Mouse (Mus musculus): Measurements from ENCODE around the gene Katna1.
"Not testable (repeated sequence)": the region's sequence is repeated elsewhere in the genome, so short reads cannot be mapped to it uniquely, and the experiment has no call there.

Gene Katna1

GRCm38 (mm10) chr10:7725751-7726500 lies at the start of gene Katna1:
TSS of gene Katna1 (plus strand) at chr10:7726000.
- peak; percentile 98 for DNase-seq

- DNase-seq: peak; percentile 91
Measured at GRCm38 (mm10) chr10:7680731-7681301, 45.0 kb upstream of the Katna1 start, which contains the start of the genes Pcmt1 and Lats1. TSS of gene Pcmt1 (minus strand) at chr10:7681136. TSS of gene Lats1 (plus strand) at chr10:7681214.

DNA sequence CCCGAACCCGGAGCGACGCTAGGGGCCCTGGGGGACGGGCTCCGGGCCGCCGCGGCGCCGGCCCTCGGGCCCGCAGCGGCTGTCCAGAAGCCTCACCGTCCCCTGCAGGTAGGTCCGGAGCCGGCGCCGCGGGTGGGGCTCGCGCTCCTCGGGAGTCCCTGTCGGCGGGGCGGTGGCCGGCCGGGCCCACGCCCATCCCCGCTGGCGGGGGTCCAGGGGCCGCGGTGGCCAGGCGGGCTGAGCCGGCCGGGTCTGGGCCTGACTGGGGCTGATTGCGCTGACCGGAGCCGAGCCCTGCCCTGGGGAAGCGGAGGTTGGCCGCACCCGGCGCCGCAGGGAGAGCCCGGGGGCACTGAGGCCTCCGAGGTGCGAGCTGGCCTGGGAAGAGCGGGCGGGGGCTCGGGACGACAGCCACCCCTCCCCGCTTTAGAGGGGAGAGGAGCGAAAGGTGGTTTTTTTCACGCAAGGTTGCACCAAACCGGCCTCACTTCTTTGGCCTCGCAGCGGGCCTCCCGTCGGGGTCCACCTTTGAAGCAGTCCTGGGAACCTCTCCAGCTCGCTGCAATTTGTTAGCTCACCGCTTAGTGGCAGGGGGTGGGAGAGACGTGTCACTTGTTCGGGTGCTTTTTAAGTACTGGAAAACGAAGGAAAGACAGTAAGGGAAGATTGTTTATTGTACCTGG lies 44.3 kb upstream of the Katna1 start:
- DNase-seq: peak; percentile 80

GRCm38 (mm10) chr10:7682249-7682648 lies 43.6 kb upstream of the Katna1 start:
- DNase-seq: no peak

- DNase-seq: no peak
Measured at GRCm38 (mm10) chr10:7686902-7687301, 38.9 kb upstream of the Katna1 start.

- DNase-seq: no peak
Measured at GRCm38 (mm10) chr10:7695286-7695685, 30.5 kb upstream of the Katna1 start.

GRCm38 (mm10) chr10:7700120-7700519 lies 25.7 kb upstream of the Katna1 start:
- no peak for DNase-seq

DNA sequence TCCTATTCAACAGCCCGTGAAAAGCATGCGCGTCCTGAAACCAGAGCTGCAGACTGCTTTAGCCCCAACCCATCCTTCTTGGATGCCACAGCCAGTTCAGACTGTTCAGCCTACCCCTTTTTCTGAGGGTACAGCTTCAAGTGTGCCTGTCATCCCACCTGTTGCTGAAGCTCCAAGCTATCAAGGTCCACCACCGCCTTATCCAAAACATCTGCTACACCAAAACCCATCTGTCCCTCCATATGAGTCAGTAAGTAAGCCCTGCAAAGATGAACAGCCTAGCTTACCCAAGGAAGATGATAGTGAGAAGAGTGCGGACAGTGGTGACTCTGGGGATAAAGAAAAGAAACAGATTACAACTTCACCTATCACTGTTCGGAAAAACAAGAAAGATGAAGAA lies 23.2 kb upstream of the Katna1 start:
- no peak for DNase-seq

DNA sequence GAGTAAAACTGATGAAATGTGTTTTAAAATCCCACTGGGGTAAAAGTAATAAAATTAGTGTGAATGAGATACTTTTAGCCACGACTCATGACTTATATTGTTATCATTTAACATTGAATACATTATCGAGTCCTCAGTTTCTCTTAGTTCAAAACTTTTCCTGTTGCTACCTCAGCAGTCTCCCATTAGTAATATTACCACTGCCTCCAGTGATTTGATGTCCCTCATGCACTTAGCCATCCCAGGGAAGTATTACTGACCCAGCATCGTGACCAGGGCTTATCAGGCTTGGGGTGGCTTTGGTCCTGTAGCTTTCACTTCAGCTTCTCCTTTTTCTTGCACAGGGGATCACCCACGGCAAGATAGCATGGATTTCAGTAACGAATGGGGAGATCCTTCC lies 15.7 kb upstream of the Katna1 start:
- DNase-seq: no peak

DNA sequence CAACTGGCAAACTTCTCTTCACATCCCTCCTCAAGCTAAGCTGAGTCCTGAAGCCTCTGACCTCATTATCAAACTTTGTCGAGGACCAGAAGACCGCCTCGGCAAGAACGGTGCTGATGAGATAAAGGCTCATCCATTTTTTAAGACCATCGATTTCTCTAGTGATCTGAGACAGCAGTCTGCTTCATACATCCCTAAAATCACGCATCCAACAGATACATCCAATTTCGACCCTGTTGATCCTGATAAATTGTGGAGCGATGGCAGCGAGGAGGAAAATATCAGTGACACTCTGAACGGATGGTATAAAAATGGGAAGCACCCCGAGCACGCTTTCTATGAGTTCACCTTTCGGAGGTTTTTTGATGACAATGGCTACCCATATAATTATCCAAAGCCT lies 13.3 kb upstream of the Katna1 start:
- no peak for DNase-seq

DNA sequence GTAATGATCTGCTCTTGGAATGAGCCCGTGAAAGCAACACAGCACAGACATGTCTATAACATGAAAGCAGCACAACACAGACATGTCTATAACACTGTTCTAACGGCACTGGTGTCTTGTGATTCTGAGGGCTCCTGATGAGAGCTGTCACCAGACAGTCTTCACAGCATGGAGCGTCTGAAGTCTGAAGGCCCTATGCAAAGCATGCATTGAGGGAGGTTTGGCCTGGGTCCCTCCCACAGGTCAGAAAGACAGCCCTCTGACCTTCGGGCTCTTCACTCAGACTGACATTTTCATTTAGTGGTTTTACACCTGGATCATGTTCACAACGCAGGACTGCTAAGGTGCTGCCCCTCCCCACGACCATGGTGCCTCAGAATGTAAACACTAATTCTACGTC lies 10.7 kb upstream of the Katna1 start:
- no peak for DNase-seq

DNA sequence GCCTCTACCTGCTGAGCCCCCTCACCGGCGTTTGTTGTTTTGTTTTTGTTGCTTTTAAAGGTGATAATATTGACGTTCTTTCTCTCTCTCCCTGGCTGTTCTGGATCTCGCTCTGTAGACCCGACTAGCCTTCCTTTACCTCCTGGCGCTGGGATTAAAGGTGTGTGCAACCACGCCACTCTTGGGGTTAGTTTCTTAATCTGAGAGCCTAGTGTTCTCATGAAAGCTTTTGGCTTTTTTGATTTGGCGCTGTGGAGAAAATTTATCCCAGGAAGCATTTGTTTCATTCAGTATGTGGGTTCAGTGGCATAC lies 657 bp downstream of the Katna1 start:
- no peak for DNase-seq

- DNase-seq: no peak
Measured at GRCm38 (mm10) chr10:7727011-7727410, 1.2 kb downstream of the Katna1 start.

DNA sequence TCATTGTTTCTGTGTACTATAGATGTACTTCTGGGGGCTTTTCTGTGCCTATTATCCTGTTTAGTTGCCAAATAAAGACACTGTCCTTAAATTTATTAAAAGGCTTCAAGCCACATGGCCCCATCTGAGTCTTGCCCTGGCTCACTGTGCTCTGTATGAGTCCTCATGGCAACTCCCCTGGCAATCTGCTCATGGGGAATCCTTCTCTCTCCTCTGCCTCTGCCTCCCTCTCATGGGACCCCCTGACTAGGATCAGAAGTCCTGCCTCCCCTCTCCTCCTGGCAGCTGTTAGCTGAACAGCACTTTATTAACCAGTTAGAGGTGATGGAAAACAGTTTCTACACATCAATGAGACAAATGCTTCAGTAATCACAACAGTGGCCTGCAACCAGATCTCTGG lies 5.8 kb downstream of the Katna1 start:
- no peak for DNase-seq

DNA sequence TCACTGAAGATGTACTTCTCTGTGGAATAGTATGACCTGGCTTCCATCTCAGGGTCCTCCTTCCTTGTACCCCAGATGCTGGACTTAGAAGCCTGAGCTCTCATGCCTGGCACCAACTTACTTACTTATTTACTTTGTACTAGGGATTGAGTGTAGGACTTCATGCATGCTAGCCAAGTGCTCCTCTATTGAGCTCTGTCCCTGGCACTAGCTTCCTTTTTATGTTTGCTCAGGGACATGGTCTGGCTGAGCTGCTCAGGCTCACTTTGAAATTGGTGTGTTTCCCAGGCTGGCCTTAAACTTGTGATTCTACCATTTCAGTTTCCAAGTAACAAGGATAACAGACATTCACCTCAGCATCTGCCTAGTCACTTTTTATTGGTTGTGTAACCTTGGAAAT lies 11.3 kb downstream of the Katna1 start:
- no peak for DNase-seq

DNA sequence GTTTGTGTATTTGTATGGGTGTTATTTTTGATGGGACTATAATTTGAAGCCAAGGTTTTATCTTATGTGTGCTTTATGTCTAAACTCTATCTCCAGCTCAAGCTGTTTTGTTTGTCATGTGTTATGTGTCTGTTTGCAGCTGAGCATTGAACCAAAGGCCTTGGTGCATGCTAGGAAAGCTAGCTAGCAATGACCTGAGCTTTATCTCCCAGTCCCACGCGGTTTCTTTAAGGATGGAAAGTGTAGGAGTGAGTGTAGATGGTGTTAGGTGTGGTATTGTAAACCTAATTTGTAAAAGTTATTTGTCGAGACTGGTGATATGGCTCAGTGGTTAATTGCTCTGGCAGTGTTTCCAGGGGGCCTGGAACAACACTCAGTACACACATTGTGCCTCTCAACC lies 12.1 kb downstream of the Katna1 start:
- DNase-seq: no peak

GRCm38 (mm10) chr10:7745528-7745927 lies 19.7 kb downstream of the Katna1 start:
- not testable (repeated sequence) for DNase-seq

GRCm38 (mm10) chr10:7748752-7749151 lies 23.0 kb downstream of the Katna1 start:
- no peak for DNase-seq

DNA sequence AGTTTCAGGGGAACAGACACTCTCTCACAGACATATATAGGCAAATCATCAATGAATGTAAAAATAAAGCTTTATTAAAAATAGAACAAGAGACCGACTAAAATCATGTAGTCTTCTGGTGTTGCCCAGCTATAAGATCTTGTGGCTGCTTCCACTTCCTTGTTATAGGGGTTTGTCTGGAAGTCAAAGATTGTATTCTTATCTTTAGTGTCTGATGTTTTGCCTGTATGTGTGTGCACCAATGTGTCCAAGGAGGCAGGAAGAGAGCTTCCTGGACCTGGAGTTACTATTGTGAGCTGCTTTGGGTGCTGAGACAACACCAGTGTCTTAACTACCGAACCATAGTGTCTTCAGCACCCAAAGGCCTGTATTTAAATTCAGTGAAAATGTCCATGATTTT lies 31.7 kb downstream of the Katna1 start:
- no peak for DNase-seq

DNA sequence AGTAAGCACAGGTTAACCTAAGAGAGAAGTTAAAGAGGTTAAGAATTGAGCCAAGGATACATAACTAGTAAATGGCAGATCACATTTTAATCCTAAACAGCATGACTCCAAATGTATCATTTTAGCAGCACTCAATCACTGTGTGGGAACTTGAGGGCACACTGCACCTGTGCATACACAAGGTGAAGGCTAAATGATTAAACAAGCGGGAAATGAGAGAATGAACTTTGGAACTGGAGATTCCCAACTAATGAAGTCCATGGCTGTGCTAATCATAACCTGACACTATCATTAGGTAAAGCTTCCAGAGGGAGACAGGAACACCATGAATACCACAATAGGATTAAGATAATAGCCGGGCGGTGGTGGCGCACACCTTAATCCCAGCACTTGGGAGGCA lies 46.5 kb downstream of the Katna1 start:
- DNase-seq: no peak

GRCm38 (mm10) chr10:7772769-7773168 lies 47.0 kb downstream of the Katna1 start:
- no peak for DNase-seq

DNA sequence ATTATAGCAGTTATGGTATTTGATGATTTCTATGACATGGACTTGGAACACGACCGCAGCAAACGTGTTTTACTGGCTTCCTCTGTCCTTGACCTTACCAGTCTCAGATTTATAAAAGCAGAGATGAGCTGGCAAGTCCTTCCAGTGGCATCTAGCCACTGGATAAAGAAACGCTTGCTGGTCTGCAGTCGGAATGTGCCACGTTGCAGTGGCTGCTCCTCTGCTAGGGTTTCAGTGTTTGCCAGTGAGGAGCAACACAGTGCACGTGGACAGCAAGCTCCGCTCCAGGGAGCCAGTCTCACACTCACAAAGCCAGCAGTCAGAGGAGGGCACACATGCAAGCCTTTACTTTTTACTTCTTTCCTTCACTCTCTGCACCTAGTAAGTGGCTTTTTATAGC lies 49.6 kb downstream of the Katna1 start:
- DNase-seq: no peak

GRCm38 (mm10) chr10:7778361-7778760 lies 52.6 kb downstream of the Katna1 start:
- DNase-seq: no peak

DNA sequence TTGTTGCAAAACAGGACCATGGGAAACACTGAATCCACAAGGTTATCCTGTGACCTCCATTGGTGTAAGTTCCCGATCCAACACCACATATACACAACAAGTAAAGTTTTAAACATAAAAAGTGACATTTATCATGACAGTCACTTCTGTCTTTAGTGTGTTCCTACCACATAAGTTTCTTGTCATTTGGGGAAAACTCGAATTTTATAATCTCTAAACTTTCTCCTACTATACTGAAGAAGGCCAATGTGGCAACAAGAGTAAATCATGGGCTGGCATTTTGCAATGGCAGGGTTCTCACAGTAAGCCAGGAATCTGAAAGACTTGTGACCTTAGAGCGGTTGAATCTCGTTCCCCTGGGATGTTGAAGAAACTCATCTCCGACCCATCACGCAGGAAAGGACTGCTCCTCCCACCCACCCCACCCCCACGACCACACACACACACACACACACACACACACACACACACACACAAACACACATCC lies 54.0 kb downstream of the Katna1 start:
- DNase-seq: no peak
